Mouse (Mus musculus) erythroblast, embryonic 14.5 days (primary cell): Measurements from ENCODE around the gene U2surp.

Experiments used
- GATA1 ChIP-seq: IDR thresholded peaks from 2 replicates; pipeline ENCODE4 v1.6.1; 2012; ENCODE audit warnings: low read length, inconsistent platforms, mixed read lengths
- TAL1 ChIP-seq: IDR thresholded peaks from 3 replicates; pipeline ENCODE4 v1.6.1; 2012; ENCODE audit warnings: low read length, inconsistent platforms, mixed read lengths

GRCm38 (mm10) chr9:95558726-95559058 is 46.9 kb upstream of the U2surp start:
- TF ChIP-seq TAL1 (no peak), GATA1 (no peak)
